Mouse (Mus musculus) hindlimb bud, embryonic 11.5 days (tissue): ENCODE data around the gene Cryba2.

Source experiments
- DNase-seq: peaks from one replicate; pipeline ENCODE4 v3.0.0-alpha.2; 2012; ENCODE audit warnings: low read depth, low spot score; ENCODE audit errors: extremely low spot score

Cryba2 gene

GRCm38 (mm10) chr1:74851001-74851775, 41.8 kb downstream of the Cryba2 start:
- no peak for DNase-seq

GRCm38 (mm10) chr1:74850251-74850650, 42.7 kb downstream of the Cryba2 start:
- no peak for DNase-seq

GRCm38 (mm10) chr1:74848946-74849345, 44.0 kb downstream of the Cryba2 start:
- no peak for DNase-seq

- DNase-seq, result no peak
Measured at GRCm38 (mm10) chr1:74846341-74846740, 46.6 kb downstream of the Cryba2 start.

- DNase-seq, result no peak
Measured at GRCm38 (mm10) chr1:74843090-74843489, 49.9 kb downstream of the Cryba2 start.
